Mouse (Mus musculus) layer of hippocampus, adult 18-20 months (tissue): ENCODE measurements at regions not wholly inside any gene's neighbourhood (a gene's known extent, or its start where the extent isn't known, plus 50 kb on each side); places are given as distances from the start of the nearest gene placed in this dataset.

Source experiments
- DNase-seq, 2 experiments: peaks; one replicate each; pipeline ENCODE4 v3.0.0; 2022; ENCODE audit warnings: low spot score in 2 of 2

GRCm38 (mm10) chr1:98268853-98269252, 152.1 kb upstream of the Slco6d1 start:
- DNase-seq, result peak in 1 of 2 experiments; percentile 27

DNA sequence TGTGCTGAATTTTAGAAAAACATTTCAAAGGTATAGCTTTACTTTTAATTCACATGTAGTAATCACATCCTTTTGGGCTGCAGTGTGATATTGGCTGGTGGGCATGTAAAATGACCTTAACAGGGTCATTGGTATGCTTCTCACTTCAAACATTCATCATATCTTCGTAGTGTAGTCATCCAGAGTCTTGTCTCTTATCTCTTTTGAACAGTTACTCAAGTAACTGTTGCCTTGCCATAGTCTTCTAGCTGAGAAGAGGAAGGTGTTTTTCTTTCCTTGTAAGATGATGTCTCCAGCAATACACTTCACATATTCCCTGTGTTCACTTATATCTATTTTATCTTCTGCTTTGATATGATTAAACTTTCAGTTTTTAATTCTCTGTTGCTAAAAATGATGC, 150.7 kb upstream of the Slco6d1 start:
- no peak for DNase-seq

DNA sequence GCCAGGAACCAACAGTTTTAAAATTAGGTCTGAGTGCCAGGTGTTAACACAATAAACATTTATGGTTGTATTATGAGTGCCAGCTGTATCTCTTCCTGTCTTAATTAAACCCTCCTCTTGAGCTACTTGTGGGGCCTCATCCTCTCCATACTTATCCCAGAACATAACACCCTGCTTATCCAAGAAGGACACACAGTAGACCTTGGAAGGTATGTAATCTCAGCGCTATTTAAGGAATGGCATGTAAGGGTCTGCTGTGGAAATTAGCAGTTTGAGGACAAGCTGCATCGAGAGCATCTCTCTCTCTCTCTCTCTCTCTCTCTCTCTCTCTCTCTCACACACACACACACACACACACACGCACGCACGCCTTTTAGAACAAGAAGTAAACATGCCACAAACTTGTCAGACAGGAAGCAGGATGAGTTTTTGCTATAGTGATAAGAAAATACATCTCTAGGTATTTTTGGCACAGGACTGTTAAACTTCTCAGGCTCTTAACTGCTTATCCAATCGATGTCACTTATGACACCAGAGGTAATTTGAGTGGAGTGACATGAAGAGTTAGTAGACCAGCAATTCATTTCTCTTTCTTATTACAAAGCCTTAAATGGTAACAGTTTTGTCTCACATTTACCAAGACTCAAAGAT, 146.8 kb upstream of the Slco6d1 start:
- DNase-seq, result no peak

- no peak for DNase-seq
These were observed 145.4 kb upstream of the Slco6d1 start for GRCm38 (mm10) chr1:98275524-98275923.

- DNase-seq, result no peak
These were observed 141.4 kb upstream of the Slco6d1 start for GRCm38 (mm10) chr1:98279446-98280048.

DNA sequence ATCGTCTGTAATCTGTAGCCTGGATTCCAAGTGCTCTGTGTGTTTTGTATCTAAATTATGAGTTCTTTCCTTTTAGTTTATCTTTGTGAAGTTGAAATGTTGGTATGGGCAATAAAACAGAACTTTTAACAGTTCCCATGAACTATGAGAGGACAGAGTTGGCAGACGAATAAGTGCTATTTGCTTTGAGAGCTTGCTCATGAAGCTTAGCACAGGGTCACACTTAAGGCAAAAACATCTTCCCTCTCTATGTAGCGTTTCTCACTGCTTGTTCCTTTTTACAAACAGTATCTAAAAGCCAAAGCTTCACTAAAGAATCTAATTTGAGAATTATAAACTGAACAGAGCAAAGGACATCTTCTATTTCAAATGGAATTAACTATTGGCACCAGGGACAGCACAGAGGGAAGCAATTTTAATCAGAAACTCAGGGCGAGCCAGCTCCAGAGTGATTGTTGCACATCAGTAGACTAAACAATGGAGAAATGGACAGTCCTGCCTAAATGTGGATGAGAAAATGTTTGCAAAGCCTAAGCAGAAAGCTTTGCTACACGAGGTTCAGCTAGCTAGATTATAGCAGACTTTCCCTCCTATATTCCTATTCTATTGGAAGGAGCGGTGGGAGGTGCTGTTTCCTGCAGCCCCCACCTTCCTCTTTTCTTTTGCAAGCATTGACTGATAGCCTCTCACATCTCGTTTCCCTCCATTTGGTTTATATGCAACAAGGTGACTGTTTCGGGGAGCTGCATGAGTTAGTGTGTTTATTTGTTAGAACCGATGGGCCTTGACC, 140.5 kb upstream of the Slco6d1 start:
- no peak for DNase-seq

DNA sequence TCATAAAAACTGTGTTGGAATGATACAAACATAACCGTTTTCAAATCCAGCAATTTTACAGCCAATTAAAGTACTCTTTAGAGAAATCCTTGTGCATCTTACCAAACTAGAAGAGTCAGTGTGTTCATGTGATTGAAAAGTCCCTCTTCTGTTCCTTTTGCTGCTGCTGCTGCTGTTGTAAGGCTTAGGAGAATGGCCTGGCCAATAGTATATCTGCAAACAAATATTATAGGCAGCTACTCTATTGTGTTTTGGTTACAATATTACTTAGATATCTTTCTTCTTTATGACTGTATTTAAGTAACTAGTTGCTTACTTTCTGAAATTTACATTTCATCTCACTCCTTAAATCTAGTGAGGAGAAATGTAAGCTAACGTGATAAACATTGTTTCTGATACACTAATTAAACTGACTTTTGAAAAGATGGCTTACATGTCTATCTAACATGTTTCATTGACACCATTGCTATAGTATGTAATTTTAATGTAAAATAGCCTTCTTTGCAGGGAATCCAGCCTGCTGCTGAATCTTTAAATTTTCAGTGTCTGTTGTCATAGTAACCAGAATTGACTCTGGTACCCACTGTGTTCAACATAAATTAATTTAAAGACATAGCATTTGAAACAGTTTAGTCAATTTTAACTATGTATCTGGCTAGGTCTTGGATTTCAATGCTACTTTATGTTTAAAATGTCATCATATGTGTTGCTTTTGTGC, 139.7 kb upstream of the Slco6d1 start:
- no peak for DNase-seq

DNA sequence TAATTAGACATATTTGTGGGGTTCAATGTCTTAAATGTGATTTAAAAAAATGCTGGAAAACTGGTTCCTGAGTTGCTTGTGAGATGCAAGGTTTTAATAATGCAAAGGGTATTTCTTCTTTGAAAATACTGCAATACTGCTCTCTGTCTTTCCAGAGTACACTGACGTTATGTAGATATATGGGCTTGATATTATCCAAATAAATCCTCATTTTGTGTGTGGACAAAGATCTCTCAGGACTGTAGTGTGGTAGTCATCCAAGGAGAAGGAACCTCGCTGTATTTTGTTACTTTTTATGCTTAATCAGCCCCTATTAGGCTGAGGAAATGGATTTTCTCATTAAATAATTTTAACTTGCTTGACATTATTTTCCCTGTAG, 139.2 kb upstream of the Slco6d1 start:
- DNase-seq, result no peak

- DNase-seq, result peak in 1 of 2 experiments; percentile 10
These were observed 117.8 kb upstream of the Slco6d1 start for GRCm38 (mm10) chr1:98303166-98303565.

- DNase-seq, result no peak
These were observed 114.6 kb upstream of the Slco6d1 start for GRCm38 (mm10) chr1:98306363-98306762.

DNA sequence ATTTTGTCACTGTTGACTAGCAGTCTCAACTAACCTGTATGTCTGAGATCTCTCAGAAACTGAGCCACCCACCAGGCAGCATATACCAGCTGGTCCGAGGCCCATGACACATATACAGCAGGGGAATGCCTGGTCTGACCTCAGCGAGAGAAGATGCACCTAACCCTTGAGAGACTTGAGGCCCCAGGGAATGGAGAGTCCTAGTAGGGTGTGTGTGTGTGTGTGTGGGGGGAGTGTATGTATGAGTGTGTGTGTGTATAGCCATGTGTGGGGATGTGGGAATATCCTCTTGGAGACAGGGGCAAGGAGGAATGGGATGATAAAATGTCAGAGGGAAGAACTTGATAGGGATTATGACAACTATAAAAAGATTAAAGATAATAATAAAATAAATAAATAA, 113.4 kb upstream of the Slco6d1 start:
- no peak for DNase-seq

DNA sequence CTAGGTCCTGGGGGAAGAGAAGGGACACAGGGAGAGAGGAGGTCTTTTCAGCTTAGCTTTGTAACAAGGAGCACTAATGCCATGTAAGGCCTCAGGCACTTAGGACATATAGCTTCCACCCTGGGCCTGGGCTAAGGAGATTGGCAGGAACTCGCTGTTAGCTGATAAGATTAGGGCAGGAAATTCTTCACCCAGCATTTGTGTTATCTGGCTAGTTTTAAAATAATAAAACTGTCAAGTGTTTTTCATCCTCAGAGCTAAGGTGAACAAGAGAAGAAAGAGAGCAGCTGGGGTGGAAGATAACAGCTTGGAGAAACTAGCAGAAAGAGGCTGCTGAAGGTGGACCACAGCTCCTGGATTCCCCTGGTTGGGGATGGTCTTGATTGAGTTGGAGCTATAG, 111.0 kb upstream of the Slco6d1 start:
- DNase-seq, result no peak

GRCm38 (mm10) chr1:98350095-98350549, 70.8 kb upstream of the Slco6d1 start:
- peak; percentile 12 to 82 for DNase-seq

- no peak for DNase-seq
These were observed 70.2 kb upstream of the Slco6d1 start for GRCm38 (mm10) chr1:98350725-98351124.

- DNase-seq, result no peak
These were observed 69.4 kb upstream of the Slco6d1 start for GRCm38 (mm10) chr1:98351530-98351929.
